Mouse (Mus musculus): Measurements from ENCODE around the gene Ndufv3.
"Not testable (repeated sequence)": the region's sequence is repeated elsewhere in the genome, so short reads cannot be mapped to it uniquely, and the experiment has no call there.

Ndufv3 gene

GRCm38 (mm10) chr17:31543574-31543973 is 23.7 kb downstream of the Ndufv3 start:
- in situ Hi-C loops (cut with MboI; ENCODE audit: low pct_unique_long_range_greater_than_20kb in 1 of 2, low sequenced_read_pairs in 2 of 2, unreplicated experiment in 1 of 2), result no loop called here

GRCm38 (mm10) chr17:31546444-31547196 is 26.7 kb downstream of the Ndufv3 start:
- in situ Hi-C loops (cut with MboI; ENCODE audit: low pct_unique_long_range_greater_than_20kb in 1 of 2, low sequenced_read_pairs in 2 of 2, unreplicated experiment in 1 of 2), result no loop called here

GRCm38 (mm10) chr17:31547974-31548373 is 28.1 kb downstream of the Ndufv3 start:
- in situ Hi-C loops (cut with MboI; ENCODE audit: low pct_unique_long_range_greater_than_20kb in 1 of 2, low sequenced_read_pairs in 2 of 2, unreplicated experiment in 1 of 2), result no loop called here

GRCm38 (mm10) chr17:31549389-31549788 is 29.5 kb downstream of the Ndufv3 start:
- in situ Hi-C loops (cut with MboI; ENCODE audit: low pct_unique_long_range_greater_than_20kb in 1 of 2, low sequenced_read_pairs in 2 of 2, unreplicated experiment in 1 of 2), result no loop called here

- in situ Hi-C loops (cut with MboI; ENCODE audit: low pct_unique_long_range_greater_than_20kb in 1 of 2, low sequenced_read_pairs in 2 of 2, unreplicated experiment in 1 of 2), result not testable (repeated sequence)
Measured at GRCm38 (mm10) chr17:31552601-31553000, 32.7 kb downstream of the Ndufv3 start.

GRCm38 (mm10) chr17:31556253-31556652 is 36.3 kb downstream of the Ndufv3 start:
- in situ Hi-C loops (cut with MboI; ENCODE audit: low pct_unique_long_range_greater_than_20kb in 1 of 2, low sequenced_read_pairs in 2 of 2, unreplicated experiment in 1 of 2), result no loop called here

GRCm38 (mm10) chr17:31557124-31557880 is 37.4 kb downstream of the Ndufv3 start:
- in situ Hi-C loops (cut with MboI; ENCODE audit: low pct_unique_long_range_greater_than_20kb in 1 of 2, low sequenced_read_pairs in 2 of 2, unreplicated experiment in 1 of 2), result no loop called here

GRCm38 (mm10) chr17:31557947-31558542 is 38.1 kb downstream of the Ndufv3 start:
- in situ Hi-C loops (cut with MboI; ENCODE audit: low pct_unique_long_range_greater_than_20kb in 1 of 2, low sequenced_read_pairs in 2 of 2, unreplicated experiment in 1 of 2), result no loop called here

- in situ Hi-C loops (cut with MboI; ENCODE audit: low pct_unique_long_range_greater_than_20kb in 1 of 2, low sequenced_read_pairs in 2 of 2, unreplicated experiment in 1 of 2), result no loop called here
Measured at GRCm38 (mm10) chr17:31559021-31559789, 39.3 kb downstream of the Ndufv3 start.

GRCm38 (mm10) chr17:31563632-31564014 is 43.7 kb downstream of the Ndufv3 start:
- in situ Hi-C loops (cut with MboI; ENCODE audit: low pct_unique_long_range_greater_than_20kb in 1 of 2, low sequenced_read_pairs in 2 of 2, unreplicated experiment in 1 of 2), result no loop called here

- in situ Hi-C loops (cut with MboI; ENCODE audit: low pct_unique_long_range_greater_than_20kb in 1 of 2, low sequenced_read_pairs in 2 of 2, unreplicated experiment in 1 of 2), result no loop called here
Measured at GRCm38 (mm10) chr17:31564015-31564857, 44.3 kb downstream of the Ndufv3 start, which contains the start of gene Pknox1. TSS of gene Pknox1 (plus strand) at chr17:31564734.

GRCm38 (mm10) chr17:31564858-31565140 is 44.9 kb downstream of the Ndufv3 start:
- in situ Hi-C loops (cut with MboI; ENCODE audit: low pct_unique_long_range_greater_than_20kb in 1 of 2, low sequenced_read_pairs in 2 of 2, unreplicated experiment in 1 of 2), result no loop called here

GRCm38 (mm10) chr17:31565141-31566056 is 45.5 kb downstream of the Ndufv3 start:
- in situ Hi-C loops (cut with MboI; ENCODE audit: low pct_unique_long_range_greater_than_20kb in 1 of 2, low sequenced_read_pairs in 2 of 2, unreplicated experiment in 1 of 2), result no loop called here

- in situ Hi-C loops (cut with MboI; ENCODE audit: low pct_unique_long_range_greater_than_20kb in 1 of 2, low sequenced_read_pairs in 2 of 2, unreplicated experiment in 1 of 2), result no loop called here
Measured at GRCm38 (mm10) chr17:31566276-31566675, 46.4 kb downstream of the Ndufv3 start.

GRCm38 (mm10) chr17:31569756-31570155 is 49.8 kb downstream of the Ndufv3 start:
- in situ Hi-C loops (cut with MboI; ENCODE audit: low pct_unique_long_range_greater_than_20kb in 1 of 2, low sequenced_read_pairs in 2 of 2, unreplicated experiment in 1 of 2), result no loop called here

- in situ Hi-C loops (cut with MboI; ENCODE audit: low pct_unique_long_range_greater_than_20kb in 1 of 2, low sequenced_read_pairs in 2 of 2, unreplicated experiment in 1 of 2), result no loop called here
Measured at GRCm38 (mm10) chr17:31570321-31570925, 50.5 kb downstream of the Ndufv3 start.

GRCm38 (mm10) chr17:31571689-31572088 is 51.8 kb downstream of the Ndufv3 start:
- in situ Hi-C loops (cut with MboI; ENCODE audit: low pct_unique_long_range_greater_than_20kb in 1 of 2, low sequenced_read_pairs in 2 of 2, unreplicated experiment in 1 of 2), result no loop called here
